Mouse (Mus musculus) brown adipose tissue, adult 24 weeks (tissue): ENCODE results near the gene Arf1. TPM values are rescaled to one million over a fixed set of nuclear protein-coding genes. Genes with fewer than 3 reads are reported as not detected.
"Not testable (repeated sequence)": the region's sequence is repeated elsewhere in the genome, so short reads cannot be mapped to it uniquely, and the experiment has no call there.

Experiments used
- H3K27ac ChIP-seq: fragments of 200-500 bp; replicated peaks from 2 replicates; pipeline ENCODE4 v1.5.1; 2012; ENCODE audit warnings: low read depth, mild to moderate bottlenecking, low read length
- H3K4me1 ChIP-seq: fragments of 200-500 bp; 2 replicates; pipeline ENCODE4 v1.6.1; 2012; ENCODE audit warnings: low read length, mixed read lengths; ENCODE audit not compliant: control insufficient read depth, insufficient read depth, insufficient read length
- H3K4me3 ChIP-seq: fragments of 200-500 bp; 2 replicates; pipeline ENCODE4 v1.5.1; 2012; ENCODE audit warnings: low read depth, mild to moderate bottlenecking, low read length, moderate library complexity; ENCODE audit not compliant: insufficient read depth
- polyA plus RNA-seq: library from polyadenylated mRNA; stranded (reverse); fragments of >200 nt; gene quantifications from 2 replicates; pipeline ENCODE4 v1.2.4, GENCODE M21; 2012; ENCODE audit not compliant: missing spikeins, insufficient read depth, insufficient read length

Arf1 gene
- polyA plus RNA-seq, 1 experiment = 211 TPM

DNA sequence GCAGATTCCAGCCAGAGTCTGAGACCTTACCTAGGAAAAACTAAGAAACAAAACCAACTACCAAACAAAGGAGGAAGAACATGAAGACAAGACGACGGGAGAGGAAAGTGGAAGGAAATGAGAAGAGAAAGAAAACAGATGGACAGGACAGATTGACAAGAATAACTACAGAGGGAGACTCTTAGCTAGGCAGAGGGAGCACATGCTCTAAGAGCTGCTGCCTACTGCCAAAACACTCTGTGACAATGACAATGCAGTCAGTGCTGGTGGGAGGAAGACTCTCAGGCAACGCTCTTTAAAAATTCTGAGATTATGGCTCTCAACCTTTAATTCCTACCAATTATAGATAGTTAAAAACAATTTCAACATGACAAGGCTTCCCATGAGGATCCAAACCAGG lies 11.1 kb downstream of the Arf1 start:
- H3K4me3 ChIP-seq = no peak overlapping the region
- H3K27ac ChIP-seq = no peak overlapping the region
- peaks cover 25% of the 10 kb centered on the region for H3K4me1 ChIP-seq

GRCm38 (mm10) chr11:59212892-59213494 lies 15.1 kb downstream of the Arf1 start:
- Histone ChIP-seq H3K4me3 (no peak overlapping the region), H3K4me1 (peaks cover 7% of the 10 kb centered on the region; the same call in 1 of the 2 replicates)

DNA sequence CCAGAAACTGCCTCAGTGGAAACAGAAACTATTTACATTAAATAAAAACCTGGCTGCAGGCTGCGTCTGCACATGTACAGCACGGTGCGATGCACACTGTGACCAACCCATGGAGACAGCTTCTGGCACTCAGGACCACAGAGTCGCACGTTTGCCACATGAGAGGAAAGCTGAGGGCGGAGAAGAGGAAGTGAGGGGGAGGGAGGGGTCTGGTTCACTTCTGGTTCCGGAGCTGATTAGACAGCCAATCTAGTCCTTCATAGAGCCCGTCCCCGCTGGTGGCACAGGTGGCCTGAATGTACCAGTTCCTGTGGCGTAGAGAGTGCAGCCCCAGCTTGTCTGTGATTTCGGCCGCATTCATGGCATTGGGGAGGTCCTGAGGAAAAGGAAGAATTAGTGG lies 15.8 kb downstream of the Arf1 start:
- H3K4me3 ChIP-seq, H3K4me1 ChIP-seq, H3K27ac ChIP-seq: not testable (repeated sequence)

More at GRCm38 (mm10) chr11:59212892-59213494, 15.1 kb downstream of the Arf1 start:
- no peak overlapping the region for H3K27ac ChIP-seq

DNA sequence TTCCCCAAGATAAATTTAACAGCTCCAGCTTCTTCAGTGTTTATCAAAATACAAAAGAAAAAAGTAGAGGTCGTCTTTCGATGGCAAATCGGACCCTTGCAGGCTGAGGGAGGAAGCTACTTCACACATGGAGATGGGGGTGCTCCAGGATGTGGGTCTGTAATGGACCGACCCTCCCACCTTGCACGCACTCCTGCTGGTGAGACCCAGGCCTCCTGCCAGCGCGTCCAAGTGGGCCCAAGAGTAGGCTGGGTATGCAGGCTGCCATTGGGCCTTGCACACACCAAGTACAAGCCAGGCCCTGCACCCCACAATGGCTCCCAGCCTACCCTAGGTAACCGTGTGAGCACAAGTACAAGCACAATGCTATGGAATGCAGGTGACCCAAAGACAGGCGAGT lies 16.5 kb downstream of the Arf1 start:
- not testable (repeated sequence) for H3K4me3 ChIP-seq, H3K4me1 ChIP-seq, H3K27ac ChIP-seq

GRCm38 (mm10) chr11:59210020-59210419 lies 18.1 kb downstream of the Arf1 start:
- Histone ChIP-seq H3K27ac (no peak overlapping the region), H3K4me1 (peaks cover 2% of the 10 kb centered on the region; the same call in 1 of the 2 replicates), H3K4me3 (no peak overlapping the region)

GRCm38 (mm10) chr11:59209580-59209979 lies 18.5 kb downstream of the Arf1 start:
- Histone ChIP-seq H3K4me1 (0 out of 2 replicates have a peak, but pooled peaks cover 2% of the 10 kb centered on the region), H3K27ac (no peak overlapping the region), H3K4me3 (peak overlapping the region; percentile 77; the same call in 1 of the 2 replicates)

- Histone ChIP-seq H3K4me1 (0 out of 2 replicates have a peak, but pooled peaks cover under 1% of the 10 kb centered on the region), H3K4me3 (peak overlapping the region; percentile 77), H3K27ac (peak overlapping the region; percentile 18; the same call in 1 of the 2 replicates)
These were observed 19.0 kb downstream of the Arf1 start for GRCm38 (mm10) chr11:59209003-59209441.

DNA sequence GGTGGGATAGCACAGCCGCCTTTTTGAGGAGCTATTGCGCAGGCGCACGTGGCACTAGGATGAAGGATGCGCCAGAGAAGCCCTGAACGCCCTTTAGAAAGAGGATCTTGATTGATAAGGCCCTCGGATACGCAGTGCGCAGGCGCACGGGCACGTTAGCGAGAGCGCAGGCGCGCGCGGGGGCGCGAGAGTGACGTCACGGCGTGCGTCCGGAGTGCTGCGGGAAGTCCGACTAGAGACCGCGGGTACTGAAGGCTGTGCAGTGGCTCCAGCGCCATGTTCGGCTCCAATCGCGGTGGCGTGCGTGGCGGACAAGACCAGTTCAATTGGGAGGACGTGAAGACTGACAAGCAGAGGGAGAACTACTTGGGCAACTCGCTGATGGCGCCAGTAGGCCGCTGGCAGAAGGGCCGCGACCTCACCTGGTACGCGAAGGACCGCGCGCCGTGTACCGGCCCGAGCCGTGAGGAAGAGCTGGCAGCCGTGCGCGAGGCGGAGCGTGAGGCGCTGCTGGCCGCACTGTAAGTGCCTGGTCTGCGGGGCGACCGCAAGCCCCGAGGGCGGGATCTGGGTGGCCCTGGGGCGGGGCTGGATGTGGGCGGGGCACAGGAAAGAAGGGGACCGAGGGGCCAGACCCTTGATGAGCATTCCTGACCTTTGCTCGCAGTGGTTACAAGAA lies 19.8 kb downstream of the Arf1 start, which contains the start of gene 2310033P09Rik:
2310033P09Rik (plus strand) TSS at position 169 of the 679 bp plus-strand sequence.
- H3K4me1 ChIP-seq = no peaks in the 10 kb centered on the region
- peak within 1 kb of the TSS; percentile 93 for H3K27ac ChIP-seq
- peak within 1 kb of the TSS; percentile 77 for H3K4me3 ChIP-seq

DNA sequence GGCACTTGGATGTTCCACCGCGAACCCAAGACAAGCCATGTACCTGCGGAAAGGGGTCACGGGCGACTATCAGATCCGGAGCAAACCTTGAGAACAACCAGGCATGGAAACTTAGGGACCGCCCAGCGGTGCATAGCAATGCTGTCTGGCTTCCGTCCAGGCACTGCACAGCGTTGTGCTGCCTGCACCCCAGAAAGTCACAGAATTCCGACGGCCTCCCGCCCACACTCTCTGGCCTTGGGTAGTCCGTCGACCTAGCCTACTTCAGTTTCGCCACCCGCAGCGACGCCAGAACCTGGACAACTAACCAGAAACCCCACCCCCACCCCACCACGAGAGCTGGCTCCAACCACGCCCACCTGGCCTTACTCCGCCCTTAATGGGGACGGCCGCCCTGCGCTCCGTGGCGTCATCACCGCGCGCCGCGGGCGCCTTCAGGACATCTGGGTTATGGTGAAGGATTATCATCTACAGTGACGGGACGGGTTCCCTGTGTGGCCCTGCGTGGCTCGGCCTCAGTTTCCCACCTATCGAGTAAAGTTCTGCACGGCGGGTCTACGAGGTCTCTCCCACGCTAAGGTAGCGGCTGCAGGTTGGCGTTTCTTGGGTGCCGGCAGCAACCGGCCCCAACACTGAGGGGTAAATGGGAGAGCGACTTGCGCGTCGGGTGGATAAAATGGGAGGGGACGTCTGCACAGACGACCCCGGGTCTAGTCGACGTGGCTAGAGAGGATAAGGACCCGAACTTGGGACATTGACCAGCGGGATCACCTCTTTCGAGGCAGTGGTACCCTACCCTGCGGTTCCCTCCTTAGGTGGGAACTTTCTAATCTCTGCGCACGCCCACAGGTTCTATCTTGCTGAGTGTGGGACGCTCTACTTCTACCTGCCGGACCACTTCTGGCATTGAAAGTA lies 25.7 kb downstream of the Arf1 start, which contains the start of gene Mrpl55:
Mrpl55 (plus strand) TSS at position 406 of the 915 bp plus-strand sequence.
- H3K4me1 ChIP-seq = peaks cover 5% of the 10 kb centered on the region; the same call in 1 of the 2 replicates
- H3K27ac ChIP-seq = peak within 1 kb of the TSS; percentile 77
- H3K4me3 ChIP-seq = peak within 1 kb of the TSS; percentile 86

GRCm38 (mm10) chr11:59201216-59202002 lies 26.7 kb downstream of the Arf1 start:
- peak overlapping the region; percentile 86 for H3K4me3 ChIP-seq
- peak overlapping the region; percentile 53 for H3K27ac ChIP-seq
- peaks cover 5% of the 10 kb centered on the region; the same call in 1 of the 2 replicates for H3K4me1 ChIP-seq

- Histone ChIP-seq H3K4me3 (no peak overlapping the region), H3K27ac (no peak overlapping the region), H3K4me1 (peaks cover 1% of the 10 kb centered on the region; the same call in 1 of the 2 replicates)
These were observed 31.8 kb downstream of the Arf1 start for GRCm38 (mm10) chr11:59196230-59196629.

- Histone ChIP-seq H3K27ac (peak within 1 kb of the TSS; percentile 84), H3K4me1 (no peaks in the 10 kb centered on the region; the same call in 1 of the 2 replicates), H3K4me3 (peak within 1 kb of the TSS; percentile 91)
These were observed 36.0 kb downstream of the Arf1 start, which contains the start of gene Guk1 for GRCm38 (mm10) chr11:59192059-59192386. Guk1 (minus strand) TSS chr11:59192212.

- no peaks in the 10 kb centered on the region; the same call in 1 of the 2 replicates for H3K4me1 ChIP-seq
- H3K27ac ChIP-seq = peak overlapping the region; percentile 84
- peak overlapping the region; percentile 91 for H3K4me3 ChIP-seq
These were observed 36.6 kb downstream of the Arf1 start for GRCm38 (mm10) chr11:59191231-59192058.
